Mouse (Mus musculus): ENCODE measurements around the gene Ttll8. TPM values are rescaled to one million over a fixed set of nuclear protein-coding genes. Genes with fewer than 3 reads are reported as not detected.
A peak's percentile ranks its signal among the peaks of the same experiment; 100 is the strongest.

Ttll8 gene
- polyA plus RNA-seq, 1 experiment from 2014 or later: 0.14 TPM

GRCm38 (mm10) chr15:88841580-88842299 lies 112.5 kb downstream of the Ttll8 start:
- Histone ChIP-seq H3K9ac (no peak overlapping the region), H3K9me3 (no peaks in the 10 kb centered on the region), H3K4me3 (no peak overlapping the region), H3K27ac (replicated peaks) (peak overlapping the region; percentile 5; the same call in 1 of the 2 replicates), H3K36me3 (no peaks in the 10 kb centered on the region), H3K27me3 (no peaks in the 10 kb centered on the region), H3K4me1 (replicated peaks) (peaks cover 28% of the 10 kb centered on the region), H3K4me2 (no peak overlapping the region)
- ATAC-seq (ENCODE audit: low FRiP score, low read depth): peak; percentile 42; the same call in 1 of the 2 replicates
- 81% methylated on average over 3 of the region's 3 CpGs for WGBS

DNA sequence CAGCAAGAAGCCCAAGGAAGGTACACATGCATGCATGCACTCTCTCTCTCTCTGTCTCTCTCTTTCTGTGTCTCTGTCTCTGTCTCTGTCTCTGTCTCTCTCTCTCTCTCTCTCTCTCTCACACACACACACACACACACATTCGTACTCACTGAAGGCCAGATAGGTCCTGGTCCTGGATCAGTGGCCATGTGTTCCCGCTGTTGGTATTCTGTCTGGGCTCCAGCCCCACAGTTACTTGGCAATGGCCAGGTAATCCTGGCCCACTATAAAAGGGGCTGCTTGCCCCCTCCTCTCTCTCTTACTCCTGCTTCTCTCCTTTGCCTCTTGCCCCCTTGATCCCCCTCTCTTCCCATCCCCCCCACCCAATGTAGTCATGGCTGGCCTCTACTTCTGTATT lies 113.1 kb downstream of the Ttll8 start:
- H3K27me3 ChIP-seq: no peaks in the 10 kb centered on the region
- H3K4me2 ChIP-seq: no peak overlapping the region
- H3K9me3 ChIP-seq: no peaks in the 10 kb centered on the region
- H3K36me3 ChIP-seq: no peaks in the 10 kb centered on the region
- H3K4me3 ChIP-seq: no peak overlapping the region
- ATAC-seq (ENCODE audit: low FRiP score, low read depth): no peak
- H3K4me1 ChIP-seq (replicated peaks): peaks cover 31% of the 10 kb centered on the region
- H3K27ac ChIP-seq (replicated peaks): no peak overlapping the region
- WGBS: 81% methylated on average over 2 of the region's 2 CpGs
- no peak overlapping the region for H3K9ac ChIP-seq

Other genes starting within 250 kb of the Ttll8 start
- 15.0 and 18.7 TPM in 2 replicates for gene Brd1, start 220.2 kb downstream of the Ttll8 start, polyA plus RNA-seq (2015; fragmentation: Nextera tagmentation; extraction: Ambion mirVana)
- 14.6 and 15.0 TPM in 2 replicates for gene Zbed4, start 202.8 kb downstream of the Ttll8 start, polyA plus RNA-seq (2015; fragmentation: Nextera tagmentation; extraction: Ambion mirVana)
- 8.1 and 9.2 TPM in 2 replicates for gene Alg12, start 135.1 kb downstream of the Ttll8 start, polyA plus RNA-seq (2015; fragmentation: Nextera tagmentation; extraction: Ambion mirVana)
- 63.2 and 66.0 TPM in 2 replicates for gene Creld2, start 134.8 kb downstream of the Ttll8 start, polyA plus RNA-seq (2015; fragmentation: Nextera tagmentation; extraction: Ambion mirVana)
- 69.2 and 69.3 TPM in 2 replicates for gene Pim3, start 92.2 kb downstream of the Ttll8 start, polyA plus RNA-seq (2015; fragmentation: Nextera tagmentation; extraction: Ambion mirVana)
- 26.5 and 31.0 TPM in 2 replicates for gene Mlc1, start 24.6 kb upstream of the Ttll8 start, polyA plus RNA-seq (2015; fragmentation: Nextera tagmentation; extraction: Ambion mirVana)
- not detected in 2 replicates for gene Mov10l1, start 28.5 kb upstream of the Ttll8 start, polyA plus RNA-seq (2015; fragmentation: Nextera tagmentation; extraction: Ambion mirVana)
- gene Panx2, start 105.3 kb upstream of the Ttll8 start, polyA plus RNA-seq (2015; fragmentation: Nextera tagmentation; extraction: Ambion mirVana): 7.9 and 9.2 TPM in 2 replicates
- 37.9 and 41.7 TPM in 2 replicates for gene Trabd, start 120.7 kb upstream of the Ttll8 start, polyA plus RNA-seq (2015; fragmentation: Nextera tagmentation; extraction: Ambion mirVana)
- 20.1 and 21.3 TPM in 2 replicates for gene Selenoo, start 134.7 kb upstream of the Ttll8 start, polyA plus RNA-seq (2015; fragmentation: Nextera tagmentation; extraction: Ambion mirVana)
- gene Tubgcp6, start 168.7 kb upstream of the Ttll8 start, polyA plus RNA-seq (2015; fragmentation: Nextera tagmentation; extraction: Ambion mirVana): 16.6 and 16.9 TPM in 2 replicates
- gene Hdac10, start 174.3 kb upstream of the Ttll8 start, polyA plus RNA-seq (2015; fragmentation: Nextera tagmentation; extraction: Ambion mirVana): 25.3 and 27.6 TPM in 2 replicates
- gene Mapk12, start 186.3 kb upstream of the Ttll8 start, polyA plus RNA-seq (2015; fragmentation: Nextera tagmentation; extraction: Ambion mirVana): 4.2 and 4.6 TPM in 2 replicates
- gene Mapk11, start 195.2 kb upstream of the Ttll8 start, polyA plus RNA-seq (2015; fragmentation: Nextera tagmentation; extraction: Ambion mirVana): 27.3 and 28.3 TPM in 2 replicates
- 90.7 and 105 TPM in 2 replicates for gene Plxnb2, start 226.4 kb upstream of the Ttll8 start, polyA plus RNA-seq (2015; fragmentation: Nextera tagmentation; extraction: Ambion mirVana)
- gene Dennd6b, start 242.1 kb upstream of the Ttll8 start, polyA plus RNA-seq (2015; fragmentation: Nextera tagmentation; extraction: Ambion mirVana): 80.4 and 93.7 TPM in 2 replicates

Measured in hindbrain, embryonic 15.5 days (tissue).